Mouse (Mus musculus) left cerebral cortex, postnatal 4 days (tissue): ENCODE results near the gene Ldb3. TPM values are rescaled to one million over a fixed set of nuclear protein-coding genes. Genes with fewer than 3 reads are reported as not detected.

ENCODE experiments used
- DNase-seq: peaks from one replicate; pipeline ENCODE4 v3.0.0-alpha.2; 2022
- intact Hi-C: fragments of 180-260 bp; cut with DNase I; formaldehyde crosslinking; loops from one replicate; pipeline ENCODE4 v1.15.1; 2025
- total RNA-seq, 2 experiments: library from RNA; stranded (reverse); gene quantifications; 2 replicates each; pipeline ENCODE4 v1.2.3; 2021

Gene Ldb3
- total RNA-seq, 2 experiments from 2014 or later: 1.5 to 1.7 TPM

GRCm38 (mm10) chr14:34590743-34591675 lies 2.5 kb upstream of the Ldb3 start:
- intact Hi-C loops: no loop called here
- no peak for DNase-seq

GRCm38 (mm10) chr14:34590017-34590570 lies 1.6 kb upstream of the Ldb3 start:
- intact Hi-C loops: no loop called here
- no peak for DNase-seq

- intact Hi-C loops: no loop called here
These were observed 767 bp upstream of the Ldb3 start for GRCm38 (mm10) chr14:34589185-34589713.

GRCm38 (mm10) chr14:34588005-34588404 lies 477 bp downstream of the Ldb3 start:
- DNase-seq: no peak
- intact Hi-C loops: no loop called here

More at GRCm38 (mm10) chr14:34589185-34589713, 767 bp upstream of the Ldb3 start:
- no peak for DNase-seq

GRCm38 (mm10) chr14:34586871-34587270 lies 1.6 kb downstream of the Ldb3 start:
- intact Hi-C loops: no loop called here
- DNase-seq: no peak

- intact Hi-C loops: no loop called here
- DNase-seq: no peak
These were observed 3.0 kb downstream of the Ldb3 start for GRCm38 (mm10) chr14:34585358-34586105.

GRCm38 (mm10) chr14:34582740-34583427 lies 5.6 kb downstream of the Ldb3 start:
- no peak for DNase-seq
- intact Hi-C loops: no loop called here

GRCm38 (mm10) chr14:34576858-34577257 lies 11.6 kb downstream of the Ldb3 start:
- intact Hi-C loops: loop anchor here (10.0 kb wide), 1 partner anchor 492 kb away; the partner anchor contains the start of gene Anxa8

GRCm38 (mm10) chr14:34574068-34574467 lies 14.4 kb downstream of the Ldb3 start:
- no peak for DNase-seq
- intact Hi-C loops: loop anchor here (10.0 kb wide), 1 partner anchor 489 kb away; the partner anchor contains the start of gene Anxa8

More at GRCm38 (mm10) chr14:34576858-34577257, 11.6 kb downstream of the Ldb3 start:
- no peak for DNase-seq

GRCm38 (mm10) chr14:34573348-34573913 lies 15.1 kb downstream of the Ldb3 start:
- intact Hi-C loops: loop anchor here (10.0 kb wide), 1 partner anchor 489 kb away; the partner anchor contains the start of gene Anxa8
- no peak for DNase-seq

GRCm38 (mm10) chr14:34571610-34572387 lies 16.7 kb downstream of the Ldb3 start:
- intact Hi-C loops: loop anchor here (10.0 kb wide), 1 partner anchor 487 kb away; the partner anchor contains the start of gene Anxa8
- no peak for DNase-seq

GRCm38 (mm10) chr14:34570903-34571302 lies 17.6 kb downstream of the Ldb3 start:
- intact Hi-C loops: loop anchor here (10.0 kb wide), 1 partner anchor 486 kb away; the partner anchor contains the start of gene Anxa8
- no peak for DNase-seq

- DNase-seq: peak; percentile 85
- intact Hi-C loops: loop anchor here (10.0 kb wide), 1 partner anchor 485 kb away; the partner anchor contains the start of gene Anxa8
These were observed 18.2 kb downstream of the Ldb3 start for GRCm38 (mm10) chr14:34570294-34570693.

GRCm38 (mm10) chr14:34569534-34570194 lies 18.8 kb downstream of the Ldb3 start:
- intact Hi-C loops: loop anchor here (5.0 to 10.0 kb wide), 3 partner anchors 195 to 485 kb away; partner anchors contain the start of genes Anxa8, Mmrn2 and Sncg
- DNase-seq: no peak

- no peak for DNase-seq
- intact Hi-C loops: loop anchor here (5.0 to 10.0 kb wide), 2 partner anchors 194 to 296 kb away; partner anchors contain the start of genes Mmrn2 and Sncg
These were observed 19.9 kb downstream of the Ldb3 start for GRCm38 (mm10) chr14:34568626-34569025.

GRCm38 (mm10) chr14:34567697-34568096 lies 20.8 kb downstream of the Ldb3 start:
- intact Hi-C loops: loop anchor here (5.0 to 10.0 kb wide), 2 partner anchors 193 to 295 kb away; partner anchors contain the start of genes Mmrn2 and Sncg
- no peak for DNase-seq

GRCm38 (mm10) chr14:34566530-34566929 lies 22.0 kb downstream of the Ldb3 start:
- intact Hi-C loops: loop anchor here (5.0 to 10.0 kb wide), 2 partner anchors 192 to 294 kb away; partner anchors contain the start of genes Mmrn2 and Sncg

GRCm38 (mm10) chr14:34565711-34566110 lies 22.8 kb downstream of the Ldb3 start:
- DNase-seq: peak; percentile 59
- intact Hi-C loops: loop anchor here (5.0 to 10.0 kb wide), 2 partner anchors 191 to 293 kb away; partner anchors contain the start of genes Mmrn2 and Sncg

More at GRCm38 (mm10) chr14:34566530-34566929, 22.0 kb downstream of the Ldb3 start:
- no peak for DNase-seq
